Mouse (Mus musculus): ENCODE measurements at regions not wholly inside any gene's neighbourhood (a gene's known extent, or its start where the extent isn't known, plus 50 kb on each side); places are given as distances from the start of the nearest gene placed in this dataset.

DNA sequence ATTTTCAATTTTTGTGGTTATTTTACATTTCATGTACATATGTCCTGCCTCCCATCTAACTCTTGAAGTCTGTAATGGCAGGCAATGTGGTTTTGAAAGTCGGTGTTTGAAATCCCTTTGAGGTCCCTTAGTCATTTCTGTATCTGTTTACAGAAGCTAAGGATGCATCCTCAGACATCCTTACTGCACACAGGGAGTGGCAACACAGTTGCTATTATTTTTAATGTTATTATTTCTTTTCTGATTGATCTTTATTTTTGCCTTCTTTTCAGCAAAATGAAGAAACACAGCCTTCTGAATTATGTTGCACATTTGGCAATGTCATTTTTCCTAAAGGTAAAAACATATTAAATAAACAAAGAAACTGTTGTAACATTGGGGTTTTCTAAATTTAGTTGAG is 867.2 kb upstream of the Epha7 start:
- intact Hi-C loops (cut with DNase I), result no loop called here
- no peak overlapping the region for H3K9ac ChIP-seq (ENCODE audit: low read depth, low read length)
- TF ChIP-seq POLR2A (IDR thresholded peaks at IDR 0.05; ENCODE audit: insufficient read depth, low read depth, low read length), result no peak
- TF ChIP-seq EP300 (IDR thresholded peaks at IDR 0.05; ENCODE audit: insufficient read depth, low read depth, low read length), result no peak
- no peak for TF ChIP-seq CTCF (IDR thresholded peaks at IDR 0.05)
- no peaks in the 10 kb centered on the region for H3K79me2 ChIP-seq (replicated peaks; ENCODE audit: control insufficient read depth, insufficient read depth, low read length)
- no peak for DNase-seq
- H3K36me3 ChIP-seq (ENCODE audit: control insufficient read depth, insufficient read depth, low read length), result no peaks in the 10 kb centered on the region
- 65% methylated on average over 1 of the region's 1 CpGs for WGBS
- H3K27me3 ChIP-seq (ENCODE audit: control insufficient read depth, insufficient read depth, low read length), result no peaks in the 10 kb centered on the region
- no peak overlapping the region for H3K4me3 ChIP-seq
- H3K4me1 ChIP-seq (ENCODE audit: control insufficient read depth, insufficient read depth, low read length), result no peaks in the 10 kb centered on the region
- H3K27ac ChIP-seq, result no peak overlapping the region

DNA sequence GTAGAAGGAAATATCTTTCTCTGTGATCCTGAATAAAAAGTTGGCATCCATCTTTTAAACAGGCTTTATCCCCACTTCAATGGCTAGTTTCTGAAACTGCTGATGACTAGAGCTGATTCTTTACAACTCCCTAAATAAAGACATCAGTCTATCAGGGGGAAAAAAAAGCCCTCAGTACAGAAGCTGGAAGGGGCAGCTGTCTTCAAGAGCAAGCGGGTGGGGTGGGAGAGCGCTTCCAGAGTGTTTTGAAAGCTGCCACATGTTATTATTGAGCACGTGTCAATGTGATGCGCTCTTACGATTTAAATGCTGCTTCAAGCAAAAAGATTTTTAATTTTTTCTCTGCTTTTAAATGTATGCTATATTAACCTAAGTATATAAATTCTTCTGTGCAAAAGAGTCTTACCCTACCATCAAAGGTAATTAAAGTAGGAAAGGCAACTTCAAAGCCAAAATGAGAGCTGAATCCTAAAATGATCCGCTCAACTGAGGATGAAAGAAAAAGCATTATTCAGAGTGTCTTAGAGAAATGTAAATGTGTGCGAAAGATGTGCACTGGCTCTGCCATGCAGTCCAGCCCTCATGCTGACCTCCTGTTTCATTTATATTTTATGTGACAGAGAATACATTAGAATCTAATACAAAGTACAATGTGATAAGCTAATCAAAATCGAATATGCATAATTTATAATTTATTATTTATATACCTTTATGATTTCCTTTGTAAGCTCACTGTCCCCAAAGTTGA is 862.8 kb upstream of the Epha7 start:
- Histone ChIP-seq H3K79me2 (replicated peaks; ENCODE audit: control insufficient read depth, insufficient read depth, low read length) (no peaks in the 10 kb centered on the region), H3K4me3 (no peak overlapping the region), H3K36me3 (ENCODE audit: control insufficient read depth, insufficient read depth, low read length) (no peaks in the 10 kb centered on the region), H3K27me3 (ENCODE audit: control insufficient read depth, insufficient read depth, low read length) (no peaks in the 10 kb centered on the region), H3K4me1 (ENCODE audit: control insufficient read depth, insufficient read depth, low read length) (no peaks in the 10 kb centered on the region), H3K9ac (ENCODE audit: low read depth, low read length) (no peak overlapping the region), H3K27ac (no peak overlapping the region)
- 73% methylated on average over 8 of the region's 8 CpGs for WGBS
- no peak for TF ChIP-seq CTCF (IDR thresholded peaks at IDR 0.05)
- TF ChIP-seq EP300 (IDR thresholded peaks at IDR 0.05; ENCODE audit: insufficient read depth, low read depth, low read length), result no peak
- no peak for TF ChIP-seq POLR2A (IDR thresholded peaks at IDR 0.05; ENCODE audit: insufficient read depth, low read depth, low read length)
- no peak for DNase-seq
- intact Hi-C loops (cut with DNase I), result no loop called here

DNA sequence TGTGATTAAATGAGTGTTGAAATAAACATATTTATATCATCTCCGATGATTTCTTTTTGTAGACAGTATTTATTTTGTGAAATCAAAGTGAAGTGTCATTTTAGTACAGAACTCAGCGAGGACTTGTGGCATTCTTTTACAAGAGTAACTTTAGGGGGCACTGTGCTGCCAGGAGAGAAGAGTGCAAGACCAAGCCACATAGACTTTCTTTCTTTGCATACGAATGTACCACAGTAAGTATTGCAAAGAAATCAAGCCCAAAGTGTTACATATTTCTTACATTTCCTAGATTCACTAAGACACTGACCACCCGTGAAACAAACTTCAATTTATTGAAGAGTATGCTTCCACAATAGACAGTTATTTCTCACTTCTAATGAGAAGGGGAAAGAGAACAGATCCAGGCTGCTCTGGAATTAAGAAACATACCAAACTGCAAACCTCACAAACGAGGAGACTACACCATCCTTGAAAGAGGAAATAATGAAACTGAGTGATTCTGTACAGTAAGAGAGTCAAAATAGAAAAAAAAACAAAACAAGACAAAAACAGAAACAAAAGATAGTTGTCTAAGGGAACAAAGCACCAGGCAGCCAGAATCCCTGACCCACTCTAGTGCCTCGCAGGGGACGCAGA is 847.8 kb upstream of the Epha7 start:
- H3K27me3 ChIP-seq (ENCODE audit: control insufficient read depth, insufficient read depth, low read length), result no peaks in the 10 kb centered on the region
- intact Hi-C loops (cut with DNase I), result no loop called here
- TF ChIP-seq POLR2A (IDR thresholded peaks at IDR 0.05; ENCODE audit: insufficient read depth, low read depth, low read length), result no peak
- TF ChIP-seq CTCF (IDR thresholded peaks at IDR 0.05), result peak; percentile 56
- H3K79me2 ChIP-seq (replicated peaks; ENCODE audit: control insufficient read depth, insufficient read depth, low read length), result no peaks in the 10 kb centered on the region
- no peak overlapping the region for H3K4me3 ChIP-seq
- H3K4me1 ChIP-seq (ENCODE audit: control insufficient read depth, insufficient read depth, low read length), result no peaks in the 10 kb centered on the region
- no peak overlapping the region for H3K27ac ChIP-seq
- WGBS, result 26% methylated on average over 7 of the region's 7 CpGs
- H3K9ac ChIP-seq (ENCODE audit: low read depth, low read length), result no peak overlapping the region
- no peak for DNase-seq
- no peaks in the 10 kb centered on the region for H3K36me3 ChIP-seq (ENCODE audit: control insufficient read depth, insufficient read depth, low read length)

DNA sequence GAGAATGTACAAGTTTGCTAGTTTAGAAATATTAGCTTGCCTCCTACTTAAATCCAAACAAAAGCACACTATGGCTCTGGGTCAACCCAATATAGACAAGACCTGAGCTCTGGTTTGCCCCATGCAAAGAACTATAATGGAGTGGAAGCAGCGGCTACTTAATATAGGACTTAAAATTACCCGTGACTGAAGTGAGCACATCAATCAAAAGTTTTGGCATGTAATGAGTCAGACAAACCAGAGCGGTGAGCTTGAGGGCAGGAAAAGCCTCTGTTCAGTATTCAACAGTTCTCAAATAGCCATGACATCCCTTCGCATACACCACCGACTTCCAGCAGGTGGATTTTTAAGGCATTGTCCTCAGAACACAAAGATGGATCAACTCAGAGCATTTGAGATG is 842.4 kb upstream of the Epha7 start:
- Histone ChIP-seq H3K36me3 (ENCODE audit: control insufficient read depth, insufficient read depth, low read length) (no peaks in the 10 kb centered on the region), H3K27ac (no peak overlapping the region), H3K4me1 (ENCODE audit: control insufficient read depth, insufficient read depth, low read length) (no peaks in the 10 kb centered on the region), H3K79me2 (replicated peaks; ENCODE audit: control insufficient read depth, insufficient read depth, low read length) (no peaks in the 10 kb centered on the region), H3K4me3 (no peak overlapping the region), H3K27me3 (ENCODE audit: control insufficient read depth, insufficient read depth, low read length) (no peaks in the 10 kb centered on the region), H3K9ac (ENCODE audit: low read depth, low read length) (no peak overlapping the region)
- intact Hi-C loops (cut with DNase I), result no loop called here
- 62% methylated on average over 5 of the region's 5 CpGs for WGBS
- TF ChIP-seq POLR2A (IDR thresholded peaks at IDR 0.05; ENCODE audit: insufficient read depth, low read depth, low read length) (no peak), EP300 (IDR thresholded peaks at IDR 0.05; ENCODE audit: insufficient read depth, low read depth, low read length) (no peak), CTCF (IDR thresholded peaks at IDR 0.05) (no peak)
- DNase-seq, result no peak

DNA sequence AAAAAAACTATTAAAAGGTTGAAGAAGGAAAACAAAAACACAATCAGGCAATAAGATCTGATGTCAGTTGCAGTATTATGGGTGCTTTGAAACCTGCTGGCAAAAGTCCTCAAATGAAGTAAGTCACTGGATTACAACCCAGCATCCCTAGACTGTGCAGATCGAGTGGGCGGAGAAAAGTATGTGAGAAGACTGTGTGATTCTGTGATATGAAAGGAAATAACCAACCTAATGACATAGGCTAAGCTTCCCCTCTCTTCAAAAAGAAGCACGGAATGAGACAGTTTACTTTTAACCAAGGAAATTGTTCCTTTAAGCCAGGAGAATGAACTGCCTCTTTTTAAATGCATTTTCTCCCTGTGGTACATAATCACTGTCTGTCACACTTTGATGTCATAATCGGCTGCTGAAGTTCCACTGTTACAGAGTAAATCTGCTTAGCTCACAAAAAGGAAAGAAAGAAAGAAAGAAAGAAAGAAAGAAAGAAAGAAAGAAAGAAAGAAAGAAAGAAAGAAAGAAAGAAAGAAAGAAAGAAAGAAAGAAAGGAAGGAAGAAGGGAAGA is 833.6 kb upstream of the Epha7 start:
- 63% methylated on average over 4 of the region's 4 CpGs for WGBS
- intact Hi-C loops (cut with DNase I), result no loop called here

DNA sequence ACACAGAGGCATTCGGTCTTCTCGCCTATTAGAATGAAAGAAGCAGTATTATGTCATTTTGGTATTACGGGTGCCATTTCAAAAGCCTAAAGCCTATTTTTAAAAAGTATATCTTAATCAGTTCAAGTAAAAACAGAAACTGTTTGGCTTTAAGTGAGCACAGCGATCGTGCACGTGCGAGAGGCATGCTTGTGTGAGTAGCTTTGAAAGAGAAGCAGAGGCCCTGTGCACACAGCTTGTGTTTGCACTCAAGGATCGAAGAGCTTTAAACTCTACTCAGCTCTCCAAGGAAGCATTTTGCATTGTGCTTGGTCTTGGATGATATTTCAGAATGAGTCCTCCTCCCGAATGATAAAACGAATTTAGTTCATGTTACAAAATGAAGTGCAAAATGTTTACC is 833.1 kb upstream of the Epha7 start:
- TF ChIP-seq EP300 (IDR thresholded peaks at IDR 0.05; ENCODE audit: insufficient read depth, low read depth, low read length) (no peak), POLR2A (IDR thresholded peaks at IDR 0.05; ENCODE audit: insufficient read depth, low read depth, low read length) (no peak), CTCF (IDR thresholded peaks at IDR 0.05) (no peak)
- no peak overlapping the region for H3K4me3 ChIP-seq
- H3K27ac ChIP-seq, result no peak overlapping the region
- DNase-seq, result no peak
- no peaks in the 10 kb centered on the region for H3K4me1 ChIP-seq (ENCODE audit: control insufficient read depth, insufficient read depth, low read length)
- no peak overlapping the region for H3K9ac ChIP-seq (ENCODE audit: low read depth, low read length)
- H3K79me2 ChIP-seq (replicated peaks; ENCODE audit: control insufficient read depth, insufficient read depth, low read length), result no peaks in the 10 kb centered on the region
- H3K27me3 ChIP-seq (ENCODE audit: control insufficient read depth, insufficient read depth, low read length), result no peaks in the 10 kb centered on the region
- no peaks in the 10 kb centered on the region for H3K36me3 ChIP-seq (ENCODE audit: control insufficient read depth, insufficient read depth, low read length)
- intact Hi-C loops (cut with DNase I), result no loop called here
- WGBS, result 85% methylated on average over 10 of the region's 10 CpGs

More for the DNA sequence above, 833.6 kb upstream of the Epha7 start:
- Histone ChIP-seq H3K36me3 (ENCODE audit: control insufficient read depth, insufficient read depth, low read length) (no peaks in the 10 kb centered on the region), H3K27me3 (ENCODE audit: control insufficient read depth, insufficient read depth, low read length) (no peaks in the 10 kb centered on the region), H3K4me1 (ENCODE audit: control insufficient read depth, insufficient read depth, low read length) (no peaks in the 10 kb centered on the region), H3K79me2 (replicated peaks; ENCODE audit: control insufficient read depth, insufficient read depth, low read length) (no peaks in the 10 kb centered on the region), H3K4me3 (no peak overlapping the region), H3K27ac (no peak overlapping the region), H3K9ac (ENCODE audit: low read depth, low read length) (no peak overlapping the region)
- no peak for DNase-seq
- TF ChIP-seq CTCF (IDR thresholded peaks at IDR 0.05) (no peak), EP300 (IDR thresholded peaks at IDR 0.05; ENCODE audit: insufficient read depth, low read depth, low read length) (no peak), POLR2A (IDR thresholded peaks at IDR 0.05; ENCODE audit: insufficient read depth, low read depth, low read length) (no peak)
